Mouse (Mus musculus): ENCODE data around the gene Ilf2. TPM values are rescaled to one million over a fixed set of nuclear protein-coding genes. Genes with fewer than 3 reads are reported as not detected.
A peak's percentile ranks its signal among the peaks of the same experiment; 100 is the strongest.

Gene Ilf2
- polyA plus RNA-seq (2016; fragmentation: Nextera tagmentation; extraction: Ambion mirVana), result 149 and 215 TPM in 2 replicates

DNA sequence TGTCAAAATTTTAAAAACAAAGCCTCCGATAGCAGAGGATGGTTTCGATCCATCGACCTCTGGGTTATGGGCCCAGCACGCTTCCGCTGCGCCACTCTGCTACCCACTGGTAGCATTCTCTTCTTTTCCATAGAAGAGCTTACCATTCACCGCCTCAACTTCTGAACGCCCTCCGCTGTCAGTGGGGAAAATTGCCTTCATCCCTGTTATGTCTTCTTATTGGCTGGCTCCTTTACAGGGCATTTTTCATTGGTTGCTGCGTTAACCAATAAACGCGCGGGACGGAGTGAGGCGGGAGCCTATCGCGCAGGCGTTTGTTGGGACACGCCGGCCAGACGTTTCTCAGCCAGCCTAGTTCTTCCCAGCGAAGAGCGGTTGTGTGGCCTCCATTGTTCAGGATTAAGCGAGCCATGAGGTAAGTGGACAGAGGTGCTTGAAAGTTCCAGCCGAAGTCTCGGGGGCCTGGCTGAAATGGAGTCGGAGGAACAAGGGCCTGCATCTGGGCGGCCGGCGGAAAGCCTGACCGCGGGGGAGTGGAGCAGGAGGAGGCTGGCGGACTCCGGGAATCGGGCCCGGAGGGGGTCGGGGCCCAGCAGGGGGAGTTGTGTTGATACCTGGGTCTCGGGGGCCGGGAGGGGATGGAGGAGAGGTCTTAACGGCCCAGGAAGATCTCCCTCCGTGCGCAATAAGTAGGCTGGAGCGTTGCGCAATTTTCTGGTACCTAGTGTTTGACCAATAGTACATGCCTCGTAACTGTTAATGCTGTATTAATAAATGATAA lies at the start of gene Ilf2:
Gene Ilf2, plus strand, starts transcription at position 296 of the 781 bp plus-strand sequence.
- DNase-seq (ENCODE audit: low spot score), result peak; percentile 98
- Histone ChIP-seq H3K4me3 (peak within 1 kb of the TSS; percentile 89), H3K4me1 (peaks cover 10% of the 10 kb centered on the region; the same call in 1 of the 2 replicates), H3K27me3 (ENCODE audit: insufficient read depth, poor library complexity, severe bottlenecking) (no peaks in the 10 kb centered on the region), H3K36me3 (peaks cover 34% of the 10 kb centered on the region), H3K27ac (peak within 1 kb of the TSS; percentile 97), H3K9me3 (no peaks in the 10 kb centered on the region)
- WGBS, result under 1% methylated on average over 45 of the region's 45 CpGs

DNA sequence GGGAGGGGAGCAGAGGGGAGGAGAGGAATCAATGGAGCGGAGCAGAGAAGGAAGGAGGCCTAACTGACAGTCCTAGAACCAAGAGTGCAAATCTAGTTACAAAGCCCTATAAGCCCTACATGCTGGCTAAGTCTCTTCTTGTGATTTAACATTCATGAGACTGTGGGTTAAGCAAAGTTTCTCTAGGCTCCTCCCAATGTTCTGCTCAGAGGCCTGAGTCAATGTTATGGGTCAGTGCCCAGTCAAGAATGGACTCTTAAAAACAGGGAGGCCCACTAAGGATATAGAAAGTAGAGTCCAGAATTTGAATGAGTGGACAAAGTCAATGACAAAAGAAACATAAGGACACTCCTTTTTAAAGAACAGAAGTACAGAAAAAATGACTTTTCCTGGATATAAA lies 48.4 kb upstream of the Ilf2 start:
- H3K9me3 ChIP-seq, result no peaks in the 10 kb centered on the region
- no peak overlapping the region for H3K4me3 ChIP-seq
- H3K36me3 ChIP-seq, result peaks cover 36% of the 10 kb centered on the region
- H3K27me3 ChIP-seq (ENCODE audit: insufficient read depth, poor library complexity, severe bottlenecking), result no peaks in the 10 kb centered on the region
- 0 out of 2 replicates have a peak overlapping the region, but pooled peaks have one; percentile 7 for H3K27ac ChIP-seq
- WGBS, result 69% methylated on average over 1 of the region's 1 CpGs
- peaks cover 41% of the 10 kb centered on the region for H3K4me1 ChIP-seq
- DNase-seq (ENCODE audit: low spot score), result no peak

- H3K4me1 ChIP-seq, result peaks cover 41% of the 10 kb centered on the region
Measured at GRCm38 (mm10) chr3:90428186-90428585, 47.7 kb upstream of the Ilf2 start.

DNA sequence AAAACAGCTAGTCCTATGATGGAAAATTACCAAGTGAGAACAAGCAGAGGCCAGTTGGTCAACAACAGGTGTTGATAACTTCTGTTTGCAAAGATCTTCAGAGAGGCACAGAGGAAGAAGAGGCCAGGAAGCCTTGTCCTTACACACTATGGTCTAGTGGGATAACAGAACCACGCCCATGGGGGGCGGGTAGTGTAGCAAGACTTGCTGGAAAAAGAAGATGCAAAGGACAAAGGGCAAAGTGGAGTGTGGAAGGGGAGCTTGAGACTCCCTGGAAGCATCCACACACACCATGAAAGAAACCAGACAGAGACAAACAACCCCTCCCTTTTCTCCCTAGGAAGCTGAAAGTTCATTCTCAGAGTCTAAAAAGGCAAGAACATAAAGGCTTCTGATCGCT lies 46.4 kb upstream of the Ilf2 start:
- Histone ChIP-seq H3K9me3 (no peaks in the 10 kb centered on the region), H3K27me3 (ENCODE audit: insufficient read depth, poor library complexity, severe bottlenecking) (no peaks in the 10 kb centered on the region), H3K4me3 (no peak overlapping the region), H3K27ac (no peak overlapping the region; the same call in 1 of the 2 replicates), H3K4me1 (peaks cover 41% of the 10 kb centered on the region), H3K36me3 (peaks cover 16% of the 10 kb centered on the region)
- peak; percentile 87 for DNase-seq (ENCODE audit: low spot score)
- 75% methylated on average over 3 of the region's 3 CpGs for WGBS

More at GRCm38 (mm10) chr3:90428186-90428585, 47.7 kb upstream of the Ilf2 start:
- WGBS, result 70% methylated on average over 6 of the region's 6 CpGs
- no peak for DNase-seq (ENCODE audit: low spot score)
- H3K36me3 ChIP-seq, result peaks cover 30% of the 10 kb centered on the region
- no peaks in the 10 kb centered on the region for H3K9me3 ChIP-seq
- no peaks in the 10 kb centered on the region for H3K27me3 ChIP-seq (ENCODE audit: insufficient read depth, poor library complexity, severe bottlenecking)
- H3K27ac ChIP-seq, result no peak overlapping the region; the same call in 1 of the 2 replicates
- no peak overlapping the region for H3K4me3 ChIP-seq

DNA sequence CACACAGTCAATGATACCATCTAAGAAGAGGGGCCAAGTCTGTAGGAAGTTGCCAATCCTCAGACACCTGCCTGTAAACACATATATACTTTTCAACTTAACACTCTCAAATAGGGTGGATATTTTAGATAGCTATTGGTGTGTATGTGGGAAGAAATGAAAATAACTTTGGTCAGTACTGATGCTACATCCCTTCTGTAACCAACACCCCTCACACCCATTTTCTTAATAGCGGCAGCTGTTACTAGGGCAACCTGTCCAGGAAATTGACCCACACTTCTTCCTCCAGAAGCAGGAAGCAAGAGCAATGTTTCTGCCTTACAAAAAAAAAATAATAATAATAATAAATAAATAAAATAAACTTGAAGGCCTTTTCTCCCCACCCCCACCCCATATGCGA lies 43.6 kb upstream of the Ilf2 start:
- DNase-seq (ENCODE audit: low spot score), result no peak
- no peaks in the 10 kb centered on the region for H3K27me3 ChIP-seq (ENCODE audit: insufficient read depth, poor library complexity, severe bottlenecking)
- peak overlapping the region; percentile 96 for H3K27ac ChIP-seq
- peaks cover 13% of the 10 kb centered on the region for H3K36me3 ChIP-seq
- peak overlapping the region; percentile 76 for H3K4me3 ChIP-seq
- no peaks in the 10 kb centered on the region for H3K9me3 ChIP-seq
- peaks cover 40% of the 10 kb centered on the region for H3K4me1 ChIP-seq
- 18% methylated on average over 2 of the region's 2 CpGs for WGBS

DNA sequence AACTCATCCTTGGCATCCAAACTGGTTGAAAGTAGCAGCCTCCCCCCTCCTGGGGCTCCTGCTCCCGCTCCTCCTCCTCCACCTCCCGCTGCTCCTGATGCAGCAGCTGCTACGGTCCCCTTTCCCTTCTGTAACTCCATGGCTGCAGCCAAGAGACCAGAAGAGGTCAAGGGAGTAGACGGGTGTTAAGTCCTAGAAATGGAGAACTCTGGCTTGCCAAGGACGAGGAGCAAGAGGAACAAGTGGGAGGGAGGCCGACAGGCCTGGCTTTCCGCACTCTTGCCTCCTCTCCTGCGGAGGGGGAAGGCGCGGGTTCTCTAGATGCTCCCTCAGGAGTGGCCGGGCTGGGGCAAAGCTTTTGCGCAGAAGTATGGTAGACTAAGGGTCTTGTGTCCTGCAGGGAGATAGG lies 43.1 kb upstream of the Ilf2 start:
- H3K4me3 ChIP-seq, result peak overlapping the region; percentile 76
- DNase-seq (ENCODE audit: low spot score), result peak; percentile 84
- no peaks in the 10 kb centered on the region for H3K9me3 ChIP-seq
- peaks cover 13% of the 10 kb centered on the region for H3K36me3 ChIP-seq
- peak overlapping the region; percentile 96 for H3K27ac ChIP-seq
- H3K4me1 ChIP-seq, result peaks cover 37% of the 10 kb centered on the region
- no peaks in the 10 kb centered on the region for H3K27me3 ChIP-seq (ENCODE audit: insufficient read depth, poor library complexity, severe bottlenecking)
- WGBS, result 0% methylated on average over 12 of the region's 12 CpGs

GRCm38 (mm10) chr3:90433381-90434020 lies 42.4 kb upstream of the Ilf2 start, which contains the start of gene Ints3:
Gene Ints3, minus strand, starts transcription at chr3:90433622.
- no peaks in the 10 kb centered on the region for H3K27me3 ChIP-seq (ENCODE audit: insufficient read depth, poor library complexity, severe bottlenecking)

GRCm38 (mm10) chr3:90434073-90434730 lies 41.7 kb upstream of the Ilf2 start:
- 57% methylated on average over 11 of the region's 11 CpGs for WGBS

More at GRCm38 (mm10) chr3:90433381-90434020, 42.4 kb upstream of the Ilf2 start, which contains the start of gene Ints3:
- WGBS, result 1% methylated on average over 52 of the region's 52 CpGs
- Histone ChIP-seq H3K4me3 (peak within 1 kb of the TSS; percentile 76), H3K36me3 (peaks cover 13% of the 10 kb centered on the region), H3K4me1 (peaks cover 33% of the 10 kb centered on the region), H3K27ac (peak within 1 kb of the TSS; percentile 96), H3K9me3 (no peaks in the 10 kb centered on the region)
- peak; percentile 100 for DNase-seq (ENCODE audit: low spot score)

DNA sequence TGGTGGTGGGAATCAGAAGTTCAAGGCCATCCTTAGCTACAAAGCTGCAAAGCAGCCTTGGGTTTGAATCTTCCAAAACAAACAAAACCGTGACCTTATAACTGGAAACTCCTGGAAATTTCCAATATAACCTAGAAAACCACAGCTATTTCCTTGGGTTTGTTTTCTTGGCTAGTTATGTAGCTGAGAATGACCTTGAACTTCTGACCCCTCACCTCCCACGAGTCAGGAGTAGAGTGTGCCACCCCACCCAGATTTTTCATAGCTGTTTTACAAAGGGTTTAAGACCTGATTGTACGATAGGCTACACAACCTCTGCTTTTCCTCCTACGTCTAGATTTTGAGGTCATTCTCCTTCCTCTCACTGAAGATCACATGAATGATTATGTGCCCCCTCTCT lies 38.8 kb upstream of the Ilf2 start:
- Histone ChIP-seq H3K9me3 (no peaks in the 10 kb centered on the region), H3K36me3 (no peaks in the 10 kb centered on the region), H3K27me3 (ENCODE audit: insufficient read depth, poor library complexity, severe bottlenecking) (no peaks in the 10 kb centered on the region), H3K27ac (no peak overlapping the region), H3K4me1 (peaks cover 2% of the 10 kb centered on the region), H3K4me3 (no peak overlapping the region)
- WGBS, result 63% methylated on average over 4 of the region's 4 CpGs
- no peak for DNase-seq (ENCODE audit: low spot score)

More at GRCm38 (mm10) chr3:90434073-90434730, 41.7 kb upstream of the Ilf2 start:
- DNase-seq (ENCODE audit: low spot score), result no peak
- Histone ChIP-seq H3K27me3 (ENCODE audit: insufficient read depth, poor library complexity, severe bottlenecking) (no peaks in the 10 kb centered on the region), H3K9me3 (no peaks in the 10 kb centered on the region), H3K4me1 (peaks cover 28% of the 10 kb centered on the region), H3K27ac (peak overlapping the region; percentile 96), H3K4me3 (peak overlapping the region; percentile 76), H3K36me3 (peaks cover 11% of the 10 kb centered on the region)

GRCm38 (mm10) chr3:90440756-90441155 lies 35.2 kb upstream of the Ilf2 start:
- Histone ChIP-seq H3K4me1 (peaks cover 2% of the 10 kb centered on the region; the same call in 1 of the 2 replicates), H3K4me3 (no peak overlapping the region), H3K27me3 (ENCODE audit: insufficient read depth, poor library complexity, severe bottlenecking) (no peaks in the 10 kb centered on the region), H3K27ac (no peak overlapping the region), H3K36me3 (no peaks in the 10 kb centered on the region), H3K9me3 (no peaks in the 10 kb centered on the region)
- DNase-seq (ENCODE audit: low spot score), result no peak
- WGBS, result 81% methylated on average over 2 of the region's 2 CpGs

DNA sequence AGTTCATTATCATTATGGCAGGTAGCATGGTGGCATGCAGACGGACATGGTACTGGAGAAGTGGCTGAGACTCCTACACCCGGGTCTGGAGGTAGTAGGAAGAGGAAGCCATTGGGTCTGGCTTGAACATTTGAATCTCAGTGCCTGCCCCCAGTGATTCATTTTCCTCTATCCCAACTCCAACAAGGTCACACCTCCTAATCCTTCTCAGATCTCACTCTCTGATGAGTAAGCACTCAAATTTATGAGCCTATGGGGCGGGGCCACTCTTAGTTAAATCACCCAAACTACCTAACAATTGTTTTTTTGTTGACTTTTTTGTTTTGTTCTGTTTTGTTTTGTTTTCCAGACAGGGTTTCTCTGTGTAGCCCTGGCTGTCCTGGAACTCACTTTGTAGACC lies 31.9 kb upstream of the Ilf2 start:
- H3K4me1 ChIP-seq, result peaks cover 20% of the 10 kb centered on the region
- H3K36me3 ChIP-seq, result no peaks in the 10 kb centered on the region
- H3K9me3 ChIP-seq, result no peaks in the 10 kb centered on the region
- no peaks in the 10 kb centered on the region for H3K27me3 ChIP-seq (ENCODE audit: insufficient read depth, poor library complexity, severe bottlenecking)
- no peak for DNase-seq (ENCODE audit: low spot score)
- no peak overlapping the region for H3K4me3 ChIP-seq
- H3K27ac ChIP-seq, result no peak overlapping the region
- 91% methylated on average over 3 of the region's 3 CpGs for WGBS

- Histone ChIP-seq H3K4me1 (peaks cover 23% of the 10 kb centered on the region), H3K9me3 (no peaks in the 10 kb centered on the region), H3K4me3 (peak overlapping the region; percentile 54), H3K27me3 (ENCODE audit: insufficient read depth, poor library complexity, severe bottlenecking) (no peaks in the 10 kb centered on the region), H3K36me3 (no peaks in the 10 kb centered on the region), H3K27ac (peak overlapping the region; percentile 93)
- 65% methylated on average over 11 of the region's 11 CpGs for WGBS
- DNase-seq (ENCODE audit: low spot score), result no peak
Measured at GRCm38 (mm10) chr3:90445417-90446200, 30.3 kb upstream of the Ilf2 start.

All from heart, embryonic 10.5 days (tissue).